Mouse (Mus musculus) intestine, postnatal 0 days (tissue): ENCODE measurements at regions not wholly inside any gene's neighbourhood (a gene's known extent, or its start where the extent isn't known, plus 50 kb on each side); places are given as distances from the start of the nearest gene placed in this dataset.

ENCODE experiments used
- ATAC-seq: fragments of 200-750 bp; cut with Nextera tagmentation; 2 replicates; pipeline ENCODE4 v1.8.0; 2017; ENCODE audit warnings: mild to moderate bottlenecking, moderate TSS enrichment, moderate library complexity
- H3K27ac ChIP-seq: fragments of 300-500 bp; sonication (generic); 2 replicates; pipeline ENCODE4 v1.5.1; 2014; ENCODE audit warnings: mild to moderate bottlenecking, low read depth, low read length, moderate library complexity
- H3K27me3 ChIP-seq: fragments of 300-500 bp; sonication (generic); replicated peaks from 2 replicates; pipeline ENCODE4 v1.6.1; 2014; ENCODE audit warnings: low read length, mixed read lengths; ENCODE audit not compliant: control insufficient read depth, insufficient read depth
- H3K36me3 ChIP-seq: fragments of 300-500 bp; sonication (generic); 2 replicates; pipeline ENCODE4 v1.6.1; 2014; ENCODE audit warnings: mild to moderate bottlenecking, moderate library complexity; ENCODE audit not compliant: control insufficient read depth, insufficient read depth
- H3K4me1 ChIP-seq: fragments of 300-500 bp; sonication (generic); replicated peaks from 2 replicates; pipeline ENCODE4 v1.6.1; 2014; ENCODE audit warnings: antibody characterized with exemption, low read length, mixed read lengths; ENCODE audit not compliant: control insufficient read depth, insufficient read depth
- H3K4me2 ChIP-seq: fragments of 300-500 bp; sonication (generic); replicated peaks from 2 replicates; pipeline ENCODE4 v1.6.1; 2014; ENCODE audit warnings: low read depth, mild to moderate bottlenecking, moderate library complexity
- H3K4me3 ChIP-seq: fragments of 300-500 bp; sonication (generic); 2 replicates; pipeline ENCODE4 v1.5.1; 2014; ENCODE audit warnings: low read depth, low read length
- H3K9ac ChIP-seq: fragments of 300-500 bp; sonication (generic); 2 replicates; pipeline ENCODE4 v1.6.1; 2014; ENCODE audit warnings: mild to moderate bottlenecking, low read depth, low read length
- H3K9me3 ChIP-seq: fragments of 300-500 bp; sonication (generic); 2 replicates; pipeline ENCODE4 v1.6.1; 2016; ENCODE audit warnings: mixed run types; ENCODE audit not compliant: control insufficient read depth
- CTCF ChIP-seq: sonication (generic); IDR thresholded peaks from 2 replicates; pipeline ENCODE4 v1.5.1; 2016; ENCODE audit warnings: low read depth, mild to moderate bottlenecking, control low read depth, antibody characterized with exemption, moderate library complexity
- WGBS: fragments of 180-500 bp; shearing (Covaris S2); extraction: QIAGEN DNeasy Blood & Tissue Kit; methylation state at CpG from one replicate; pipeline ENCODE4 v1.1.7; 2014; 5-methylcytosine and 5-hydroxymethylcytosine counted together

DNA sequence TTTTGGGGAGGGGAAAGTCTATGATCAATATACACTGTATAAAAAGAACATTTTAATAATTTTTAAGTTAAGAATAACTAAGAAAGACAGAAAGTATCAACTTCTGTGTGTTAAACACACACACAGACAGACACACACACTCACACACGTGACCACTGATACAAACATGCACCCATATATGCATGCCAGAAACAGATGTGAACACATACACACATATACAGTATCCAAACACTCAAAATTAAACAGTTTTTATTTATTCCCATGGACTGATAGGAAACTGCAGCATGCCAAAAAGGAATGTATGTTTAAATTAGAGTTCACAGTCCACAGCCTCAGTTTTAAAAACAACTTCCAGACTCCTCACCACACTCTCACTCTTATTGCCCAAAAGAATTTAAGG is 203.4 kb upstream of the Tbl1x start:
- Histone ChIP-seq H3K27me3 (no peaks in the 10 kb centered on the region), H3K27ac (no peak overlapping the region), H3K4me3 (no peak overlapping the region), H3K9me3 (no peaks in the 10 kb centered on the region), H3K4me1 (no peaks in the 10 kb centered on the region), H3K36me3 (no peaks in the 10 kb centered on the region), H3K9ac (no peak overlapping the region), H3K4me2 (no peak overlapping the region)
- TF ChIP-seq CTCF, result no peak
- no peak for ATAC-seq
- WGBS, result 35% methylated on average over 1 of the region's 1 CpGs

DNA sequence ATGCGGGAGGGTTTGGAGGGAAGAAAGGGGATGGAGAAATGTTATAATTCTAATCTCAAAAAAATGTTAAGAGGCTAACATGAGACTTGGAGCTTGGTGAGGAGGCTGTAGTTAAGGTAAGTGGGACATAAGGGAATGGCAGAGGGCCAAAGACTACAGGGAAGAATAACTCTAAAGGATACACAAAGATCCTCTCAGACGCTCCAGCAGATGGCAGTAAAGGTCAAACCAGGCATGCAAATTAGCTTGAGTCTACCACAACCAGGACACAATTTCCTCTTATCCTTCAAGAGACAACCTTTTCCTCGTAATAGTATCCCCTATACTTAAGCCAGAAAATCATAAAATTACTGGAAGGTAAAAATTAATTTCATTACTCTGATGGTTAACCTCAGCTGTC is 196.4 kb upstream of the Tbl1x start:
- H3K4me3 ChIP-seq, result no peak overlapping the region
- ATAC-seq, result no peak

DNA sequence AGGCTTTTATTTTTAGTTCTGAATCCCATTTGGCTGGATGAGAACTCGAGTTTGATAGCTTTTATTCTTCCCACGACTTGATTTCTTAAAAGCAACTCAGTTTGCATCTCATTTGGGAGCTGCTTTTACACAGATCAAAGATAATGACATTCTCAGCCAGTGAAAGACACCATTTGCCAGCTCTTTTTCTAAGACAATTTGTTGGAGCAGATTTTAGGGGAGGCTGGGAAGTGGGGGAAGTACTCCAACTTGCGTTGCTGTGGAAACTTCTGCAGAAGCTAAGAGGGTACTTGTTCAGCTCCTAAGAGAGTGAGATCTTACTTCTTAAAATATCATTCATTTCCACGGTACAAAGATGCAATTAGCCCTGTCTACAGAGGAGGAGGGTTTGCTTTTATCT is 187.2 kb upstream of the Tbl1x start:
- 35% methylated on average over 4 of the region's 4 CpGs for WGBS
- H3K36me3 ChIP-seq, result no peaks in the 10 kb centered on the region
- H3K9me3 ChIP-seq, result no peaks in the 10 kb centered on the region
- no peaks in the 10 kb centered on the region for H3K27me3 ChIP-seq
- no peak overlapping the region for H3K27ac ChIP-seq
- no peaks in the 10 kb centered on the region for H3K4me1 ChIP-seq
- no peak overlapping the region for H3K4me3 ChIP-seq
- H3K4me2 ChIP-seq, result no peak overlapping the region
- ATAC-seq, result no peak
- no peak overlapping the region for H3K9ac ChIP-seq
- TF ChIP-seq CTCF, result no peak

More for the DNA sequence above, 196.4 kb upstream of the Tbl1x start:
- H3K9ac ChIP-seq, result no peak overlapping the region
- peak; percentile 70 for TF ChIP-seq CTCF
- H3K4me1 ChIP-seq, result no peaks in the 10 kb centered on the region
- H3K27me3 ChIP-seq, result no peaks in the 10 kb centered on the region
- no peak overlapping the region for H3K4me2 ChIP-seq
- H3K9me3 ChIP-seq, result no peaks in the 10 kb centered on the region
- no peak overlapping the region for H3K27ac ChIP-seq
- no peaks in the 10 kb centered on the region for H3K36me3 ChIP-seq
- 61% methylated on average over 3 of the region's 3 CpGs for WGBS

DNA sequence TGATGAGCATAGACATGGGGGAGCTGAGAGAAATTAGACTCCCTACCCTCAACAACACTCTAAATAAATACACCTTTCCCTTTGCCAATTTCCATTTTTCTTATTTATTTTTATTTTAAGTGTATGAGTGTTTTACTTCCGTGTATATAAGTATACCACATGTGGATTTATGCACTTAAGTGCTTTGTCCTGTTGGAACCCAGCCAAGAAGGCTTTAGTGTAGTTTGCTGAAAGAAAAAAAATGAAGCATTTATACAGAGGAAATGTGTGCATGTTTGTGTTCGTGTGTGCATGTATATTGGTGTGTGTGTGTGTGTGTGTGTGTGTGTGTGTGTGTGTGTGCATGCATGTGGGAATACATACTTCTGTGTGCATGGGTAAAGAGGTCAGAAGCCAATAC is 157.6 kb upstream of the Tbl1x start:
- no peak overlapping the region for H3K4me3 ChIP-seq
- H3K9me3 ChIP-seq, result no peaks in the 10 kb centered on the region
- no peak overlapping the region for H3K27ac ChIP-seq
- H3K9ac ChIP-seq, result no peak overlapping the region
- H3K4me1 ChIP-seq, result no peaks in the 10 kb centered on the region
- H3K27me3 ChIP-seq, result no peaks in the 10 kb centered on the region
- no peak for ATAC-seq
- H3K4me2 ChIP-seq, result no peak overlapping the region
- no peak for TF ChIP-seq CTCF
- H3K36me3 ChIP-seq, result no peaks in the 10 kb centered on the region
- 28% methylated on average over 2 of the region's 2 CpGs for WGBS

DNA sequence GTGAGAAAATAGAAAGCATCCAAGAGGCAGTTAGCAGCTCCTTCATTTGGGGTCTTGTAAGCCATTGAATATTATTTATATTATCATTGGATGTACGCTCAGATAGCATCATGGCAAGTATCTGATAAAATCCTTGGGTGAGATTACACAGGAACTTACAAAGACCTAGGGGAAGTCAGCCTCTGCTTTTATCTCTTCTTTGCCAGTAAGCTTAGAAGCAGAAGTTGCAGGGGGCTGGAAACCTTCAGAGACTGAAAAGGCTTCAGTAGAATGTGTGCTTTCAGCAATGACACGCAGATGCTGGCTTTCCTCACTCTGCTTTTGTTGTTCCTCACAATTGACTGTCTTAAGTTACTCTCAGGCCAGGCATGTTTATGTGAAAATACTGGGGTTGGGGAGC is 150.3 kb upstream of the Tbl1x start:
- H3K9ac ChIP-seq, result no peak overlapping the region
- no peaks in the 10 kb centered on the region for H3K4me1 ChIP-seq
- no peaks in the 10 kb centered on the region for H3K9me3 ChIP-seq
- H3K27ac ChIP-seq, result no peak overlapping the region
- TF ChIP-seq CTCF, result no peak
- no peaks in the 10 kb centered on the region for H3K27me3 ChIP-seq
- H3K36me3 ChIP-seq, result no peaks in the 10 kb centered on the region
- no peak overlapping the region for H3K4me2 ChIP-seq
- WGBS, result 69% methylated on average over 2 of the region's 2 CpGs
- H3K4me3 ChIP-seq, result no peak overlapping the region
- no peak for ATAC-seq

DNA sequence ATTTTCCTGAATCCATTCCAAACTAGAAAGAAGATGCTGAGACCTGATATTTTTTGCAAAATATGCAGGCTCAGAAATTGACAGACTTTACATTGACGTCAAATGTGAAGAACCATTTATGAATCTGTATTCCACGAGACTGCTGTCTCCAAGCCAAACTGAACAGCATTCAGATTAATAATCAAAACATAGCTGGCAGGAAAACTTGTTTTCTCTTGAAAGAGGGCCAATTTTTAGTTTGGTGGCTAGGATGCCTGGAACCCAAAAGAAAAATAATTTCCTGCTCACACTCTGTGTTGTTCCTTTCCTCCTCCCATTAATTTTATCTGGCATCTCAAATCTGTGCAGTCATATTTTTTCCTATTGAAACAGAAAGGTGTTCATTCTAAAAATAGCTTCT is 149.7 kb upstream of the Tbl1x start:
- no peak for ATAC-seq
- TF ChIP-seq CTCF, result no peak
- no peaks in the 10 kb centered on the region for H3K36me3 ChIP-seq
- WGBS, result 50% methylated on average over 2 of the region's 2 CpGs
- H3K9me3 ChIP-seq, result no peaks in the 10 kb centered on the region
- no peaks in the 10 kb centered on the region for H3K27me3 ChIP-seq
- H3K4me1 ChIP-seq, result no peaks in the 10 kb centered on the region
- H3K9ac ChIP-seq, result no peak overlapping the region
- no peak overlapping the region for H3K27ac ChIP-seq
- no peak overlapping the region for H3K4me2 ChIP-seq
- no peak overlapping the region for H3K4me3 ChIP-seq

DNA sequence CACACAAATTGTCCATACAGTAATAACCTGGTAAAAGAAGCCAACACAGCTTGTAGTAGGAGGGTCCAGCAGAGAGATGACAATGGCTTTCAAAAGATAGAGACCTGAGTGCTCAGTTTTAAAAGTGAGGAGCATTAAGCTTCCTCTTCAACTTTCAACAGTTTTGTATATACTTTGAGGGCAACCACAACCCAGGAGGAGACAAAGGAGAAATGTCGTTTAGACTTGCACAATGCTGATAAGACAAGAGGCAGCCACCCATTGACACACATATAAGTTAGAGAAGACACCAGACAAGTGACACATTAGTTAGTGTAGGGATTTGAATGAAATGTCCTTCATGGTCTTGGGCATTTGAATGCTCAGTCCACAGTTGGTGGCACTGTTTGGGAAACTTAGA is 147.2 kb upstream of the Tbl1x start:
- Histone ChIP-seq H3K4me2 (no peak overlapping the region), H3K27me3 (no peaks in the 10 kb centered on the region), H3K9me3 (no peaks in the 10 kb centered on the region), H3K9ac (no peak overlapping the region), H3K36me3 (no peaks in the 10 kb centered on the region), H3K4me3 (no peak overlapping the region), H3K27ac (no peak overlapping the region), H3K4me1 (no peaks in the 10 kb centered on the region)
- no peak for TF ChIP-seq CTCF
- ATAC-seq, result no peak
- WGBS, result 26% methylated on average over 1 of the region's 1 CpGs
